Mouse (Mus musculus) limb, embryonic 15.5 days (tissue): ENCODE data around the gene Adamts18. TPM values are rescaled to one million over a fixed set of nuclear protein-coding genes. Genes with fewer than 3 reads are reported as not detected.

Source experiments
- ATAC-seq: fragments of 200-750 bp; cut with Nextera tagmentation; 2 replicates; pipeline ENCODE4 v1.8.0; 2017; ENCODE audit warnings: low read depth, moderate TSS enrichment; ENCODE audit not compliant: insufficient number of reproducible peaks, low FRiP score, low TSS enrichment
- H3K27ac ChIP-seq: fragments of 300-500 bp; sonication (generic); 2 replicates; pipeline ENCODE4 v1.5.1; 2015; ENCODE audit warnings: moderate library complexity, mild to moderate bottlenecking, inconsistent platforms
- H3K27me3 ChIP-seq: fragments of 300-500 bp; sonication (generic); 2 replicates; pipeline ENCODE4 v1.6.1; 2015; ENCODE audit warnings: inconsistent platforms
- H3K36me3 ChIP-seq: fragments of 300-500 bp; sonication (generic); 2 replicates; pipeline ENCODE4 v1.6.1; 2015; ENCODE audit warnings: inconsistent platforms
- H3K4me1 ChIP-seq: fragments of 300-500 bp; sonication (generic); 2 replicates; pipeline ENCODE4 v1.6.1; 2015; ENCODE audit warnings: inconsistent platforms
- H3K4me2 ChIP-seq: fragments of 300-500 bp; sonication (generic); 2 replicates; pipeline ENCODE4 v1.6.1; 2015; ENCODE audit warnings: mild to moderate bottlenecking, inconsistent platforms
- H3K4me3 ChIP-seq: fragments of 300-500 bp; sonication (generic); 2 replicates; pipeline ENCODE4 v1.5.1; 2015; ENCODE audit warnings: mild to moderate bottlenecking, inconsistent platforms
- H3K9ac ChIP-seq: fragments of 300-500 bp; sonication (generic); 2 replicates; pipeline ENCODE4 v1.6.1; 2015; ENCODE audit warnings: inconsistent platforms
- H3K9me3 ChIP-seq: fragments of 300-500 bp; sonication (generic); 2 replicates; pipeline ENCODE4 v1.6.1; 2016; ENCODE audit warnings: inconsistent platforms
- WGBS: fragments of 180-500 bp; shearing (Covaris S2); methylation state at CpG from one replicate; pipeline ENCODE4 v1.1.7; 2015; 5-methylcytosine and 5-hydroxymethylcytosine counted together
- polyA plus RNA-seq: library from polyadenylated mRNA; unstranded; fragments of >200 nt; fragmentation: Nextera tagmentation; extraction: Ambion mirVana; gene quantifications from 2 replicates; pipeline ENCODE4 v1.2.1, GENCODE M21; 2015

The Adamts18 gene
- polyA plus RNA-seq, 1 experiment from 2014 or later, result 3.6 TPM

GRCm38 (mm10) chr8:113791856-113792255 is 56.7 kb downstream of the Adamts18 start:
- H3K4me1 ChIP-seq, result no peaks in the 10 kb centered on the region
- H3K27ac ChIP-seq, result no peak overlapping the region
- no peak for ATAC-seq
- H3K9me3 ChIP-seq, result no peaks in the 10 kb centered on the region
- H3K27me3 ChIP-seq, result no peaks in the 10 kb centered on the region
- WGBS, result no CpG with 5 or more reads among the region's 13 CpGs
- H3K36me3 ChIP-seq, result no peaks in the 10 kb centered on the region
- H3K4me2 ChIP-seq, result no peak overlapping the region
- no peak overlapping the region for H3K9ac ChIP-seq
- H3K4me3 ChIP-seq, result no peak overlapping the region

- Histone ChIP-seq H3K4me3 (no peak overlapping the region), H3K4me1 (no peaks in the 10 kb centered on the region), H3K9me3 (no peaks in the 10 kb centered on the region), H3K36me3 (no peaks in the 10 kb centered on the region), H3K4me2 (no peak overlapping the region), H3K9ac (no peak overlapping the region), H3K27me3 (no peaks in the 10 kb centered on the region), H3K27ac (no peak overlapping the region)
- WGBS, result no CpG with 5 or more reads among the region's 3 CpGs
- ATAC-seq, result no peak
These were observed 57.5 kb downstream of the Adamts18 start for GRCm38 (mm10) chr8:113791061-113791460.

GRCm38 (mm10) chr8:113783711-113784110 is 64.8 kb downstream of the Adamts18 start:
- H3K4me2 ChIP-seq, result no peak overlapping the region
- no CpG with 5 or more reads among the region's 3 CpGs for WGBS
- H3K9ac ChIP-seq, result no peak overlapping the region
- no peaks in the 10 kb centered on the region for H3K4me1 ChIP-seq
- H3K27me3 ChIP-seq, result no peaks in the 10 kb centered on the region
- H3K4me3 ChIP-seq, result no peak overlapping the region
- H3K27ac ChIP-seq, result no peak overlapping the region
- no peaks in the 10 kb centered on the region for H3K9me3 ChIP-seq
- no peak for ATAC-seq
- no peaks in the 10 kb centered on the region for H3K36me3 ChIP-seq

GRCm38 (mm10) chr8:113781554-113781953 is 67.0 kb downstream of the Adamts18 start:
- no peak for ATAC-seq
- no peak overlapping the region for H3K4me3 ChIP-seq
- WGBS, result 53% methylated on average over 2 of the region's 2 CpGs

GRCm38 (mm10) chr8:113775361-113775760 is 73.2 kb downstream of the Adamts18 start:
- no peaks in the 10 kb centered on the region for H3K4me1 ChIP-seq
- WGBS, result 84% methylated on average over 6 of the region's 6 CpGs
- no peaks in the 10 kb centered on the region for H3K9me3 ChIP-seq
- H3K9ac ChIP-seq, result no peak overlapping the region
- ATAC-seq, result no peak
- no peak overlapping the region for H3K4me2 ChIP-seq
- no peaks in the 10 kb centered on the region for H3K27me3 ChIP-seq
- no peaks in the 10 kb centered on the region for H3K36me3 ChIP-seq
- H3K4me3 ChIP-seq, result no peak overlapping the region
- H3K27ac ChIP-seq, result no peak overlapping the region

More at GRCm38 (mm10) chr8:113781554-113781953, 67.0 kb downstream of the Adamts18 start:
- Histone ChIP-seq H3K27me3 (no peaks in the 10 kb centered on the region), H3K4me2 (no peak overlapping the region), H3K36me3 (no peaks in the 10 kb centered on the region), H3K4me1 (no peaks in the 10 kb centered on the region), H3K9ac (no peak overlapping the region), H3K9me3 (no peaks in the 10 kb centered on the region), H3K27ac (no peak overlapping the region)

- 66% methylated on average over 8 of the region's 8 CpGs for WGBS
These were observed 79.6 kb downstream of the Adamts18 start for GRCm38 (mm10) chr8:113768861-113769410.

GRCm38 (mm10) chr8:113765121-113765520 is 83.4 kb downstream of the Adamts18 start:
- no peaks in the 10 kb centered on the region for H3K9me3 ChIP-seq
- 55% methylated on average over 4 of the region's 4 CpGs for WGBS
- H3K4me2 ChIP-seq, result no peak overlapping the region
- no peak overlapping the region for H3K27ac ChIP-seq
- no peak overlapping the region for H3K9ac ChIP-seq
- H3K4me3 ChIP-seq, result no peak overlapping the region
- no peak for ATAC-seq
- H3K27me3 ChIP-seq, result peaks cover 13% of the 10 kb centered on the region; the same call in 1 of the 2 replicates
- H3K4me1 ChIP-seq, result no peaks in the 10 kb centered on the region
- no peaks in the 10 kb centered on the region for H3K36me3 ChIP-seq

More at GRCm38 (mm10) chr8:113768861-113769410, 79.6 kb downstream of the Adamts18 start:
- Histone ChIP-seq H3K4me3 (no peak overlapping the region), H3K27me3 (peaks cover 3% of the 10 kb centered on the region; the same call in 1 of the 2 replicates), H3K4me1 (no peaks in the 10 kb centered on the region), H3K4me2 (no peak overlapping the region), H3K9ac (no peak overlapping the region), H3K27ac (no peak overlapping the region), H3K9me3 (no peaks in the 10 kb centered on the region), H3K36me3 (no peaks in the 10 kb centered on the region)
- no peak for ATAC-seq

GRCm38 (mm10) chr8:113763592-113764355 is 84.8 kb downstream of the Adamts18 start:
- Histone ChIP-seq H3K27ac (no peak overlapping the region), H3K4me1 (no peaks in the 10 kb centered on the region), H3K9ac (no peak overlapping the region), H3K27me3 (peaks cover 13% of the 10 kb centered on the region; the same call in 1 of the 2 replicates), H3K4me2 (no peak overlapping the region), H3K4me3 (no peak overlapping the region), H3K36me3 (no peaks in the 10 kb centered on the region), H3K9me3 (no peaks in the 10 kb centered on the region)
- no peak for ATAC-seq
- WGBS, result 45% methylated on average over 10 of the region's 10 CpGs

- WGBS, result 52% methylated on average over 6 of the region's 6 CpGs
- Histone ChIP-seq H3K27me3 (peaks cover 13% of the 10 kb centered on the region; the same call in 1 of the 2 replicates), H3K4me1 (no peaks in the 10 kb centered on the region), H3K4me2 (no peak overlapping the region), H3K27ac (no peak overlapping the region), H3K36me3 (no peaks in the 10 kb centered on the region), H3K9ac (no peak overlapping the region), H3K9me3 (no peaks in the 10 kb centered on the region), H3K4me3 (no peak overlapping the region)
- ATAC-seq, result no peak
These were observed 86.4 kb downstream of the Adamts18 start for GRCm38 (mm10) chr8:113762101-113762500.

- H3K9ac ChIP-seq, result no peak overlapping the region
- no peak overlapping the region for H3K4me3 ChIP-seq
- no peak for ATAC-seq
- H3K9me3 ChIP-seq, result no peaks in the 10 kb centered on the region
- H3K4me1 ChIP-seq, result no peaks in the 10 kb centered on the region
- H3K36me3 ChIP-seq, result no peaks in the 10 kb centered on the region
- H3K27ac ChIP-seq, result no peak overlapping the region
- H3K27me3 ChIP-seq, result peaks cover 5% of the 10 kb centered on the region; the same call in 1 of the 2 replicates
- no peak overlapping the region for H3K4me2 ChIP-seq
- WGBS, result 36% methylated on average over 5 of the region's 5 CpGs
These were observed 92.7 kb downstream of the Adamts18 start for GRCm38 (mm10) chr8:113755866-113756265.

- no peak overlapping the region for H3K4me2 ChIP-seq
- peaks cover 5% of the 10 kb centered on the region; the same call in 1 of the 2 replicates for H3K27me3 ChIP-seq
- ATAC-seq, result no peak
- no peaks in the 10 kb centered on the region for H3K36me3 ChIP-seq
- no peak overlapping the region for H3K27ac ChIP-seq
- 89% methylated on average over 2 of the region's 2 CpGs for WGBS
- no peaks in the 10 kb centered on the region for H3K9me3 ChIP-seq
- no peaks in the 10 kb centered on the region for H3K4me1 ChIP-seq
- H3K4me3 ChIP-seq, result no peak overlapping the region
- no peak overlapping the region for H3K9ac ChIP-seq
These were observed 95.4 kb downstream of the Adamts18 start for GRCm38 (mm10) chr8:113753153-113753552.

- Histone ChIP-seq H3K4me3 (no peak overlapping the region), H3K9me3 (no peaks in the 10 kb centered on the region), H3K4me2 (no peak overlapping the region), H3K27ac (no peak overlapping the region), H3K4me1 (no peaks in the 10 kb centered on the region), H3K27me3 (peaks cover 8% of the 10 kb centered on the region; the same call in 1 of the 2 replicates), H3K9ac (no peak overlapping the region), H3K36me3 (no peaks in the 10 kb centered on the region)
- 79% methylated on average over 3 of the region's 3 CpGs for WGBS
- ATAC-seq, result no peak
These were observed 96.2 kb downstream of the Adamts18 start for GRCm38 (mm10) chr8:113752349-113752748.
